Mouse (Mus musculus): ENCODE data around the gene Ube2q1. TPM values are rescaled to one million over a fixed set of nuclear protein-coding genes. Genes with fewer than 3 reads are reported as not detected.

Gene Ube2q1
- total RNA-seq, 2 experiments from 2014 or later: 21.2 to 27.5 TPM

- intact Hi-C loops (cut with DNase I): loop anchor here (1.0 kb wide), 1 partner anchor 41 kb away; no protein-coding TSS in a partner anchor
- no peak for DNase-seq (ENCODE audit: low spot score)
Observed at GRCm38 (mm10) chr3:89817056-89817455, 43.6 kb downstream of the Ube2q1 start.

- intact Hi-C loops (cut with DNase I): no loop called here
- no peak for DNase-seq (ENCODE audit: low spot score)
Observed at GRCm38 (mm10) chr3:89818605-89819004, 45.2 kb downstream of the Ube2q1 start.

- no peak for DNase-seq (ENCODE audit: low spot score)
- intact Hi-C loops (cut with DNase I): no loop called here
Observed at GRCm38 (mm10) chr3:89819897-89820296, 46.5 kb downstream of the Ube2q1 start.

- intact Hi-C loops (cut with DNase I): no loop called here
- DNase-seq (ENCODE audit: low spot score): no peak
Observed at GRCm38 (mm10) chr3:89820311-89821095, 47.1 kb downstream of the Ube2q1 start.

GRCm38 (mm10) chr3:89821096-89821513 lies 47.7 kb downstream of the Ube2q1 start:
- no peak for DNase-seq (ENCODE audit: low spot score)
- intact Hi-C loops (cut with DNase I): no loop called here

- no peak for DNase-seq (ENCODE audit: low spot score)
- intact Hi-C loops (cut with DNase I): no loop called here
Observed at GRCm38 (mm10) chr3:89821548-89822480, 48.4 kb downstream of the Ube2q1 start.

- intact Hi-C loops (cut with DNase I): no loop called here
- no peak for DNase-seq (ENCODE audit: low spot score)
Observed at GRCm38 (mm10) chr3:89823594-89823993, 50.2 kb downstream of the Ube2q1 start.

GRCm38 (mm10) chr3:89826295-89826694 lies 52.9 kb downstream of the Ube2q1 start:
- intact Hi-C loops (cut with DNase I): no loop called here
- DNase-seq (ENCODE audit: low spot score): no peak

GRCm38 (mm10) chr3:89830815-89831591 lies 57.6 kb downstream of the Ube2q1 start, which contains the start of gene She:
TSS of gene She (plus strand) at chr3:89831370.
- intact Hi-C loops (cut with DNase I): no loop called here
- peak; percentile 49 for DNase-seq (ENCODE audit: low spot score)

Other genes starting within 250 kb of the Ube2q1 start
- 10 to 100 TPM; 10.8 to 12.2 TPM for gene Adar, start 58.6 kb upstream of the Ube2q1 start, total RNA-seq (2021)
- gene Chrnb2, start 9.0 kb upstream of the Ube2q1 start, total RNA-seq (2021): under 1 TPM; 0.08 to 0.13 TPM
- 10 to 100 TPM; 12.1 to 14.7 TPM for gene She, start 57.8 kb downstream of the Ube2q1 start, total RNA-seq (2021)
- gene Il6ra, start 139.6 kb downstream of the Ube2q1 start, total RNA-seq (2021): 1 to 10 TPM; 3.8 to 5.0 TPM
- gene Atp8b2, start 189.9 kb downstream of the Ube2q1 start, total RNA-seq (2021): 10 to 100 TPM; 25.0 to 32.4 TPM
- 10 to 100 TPM; 41.8 to 46.1 TPM for gene Hax1, start 225.2 kb downstream of the Ube2q1 start, total RNA-seq (2021)